Mouse (Mus musculus): ENCODE results near the gene Kcnab2.

Gene Kcnab2

DNA sequence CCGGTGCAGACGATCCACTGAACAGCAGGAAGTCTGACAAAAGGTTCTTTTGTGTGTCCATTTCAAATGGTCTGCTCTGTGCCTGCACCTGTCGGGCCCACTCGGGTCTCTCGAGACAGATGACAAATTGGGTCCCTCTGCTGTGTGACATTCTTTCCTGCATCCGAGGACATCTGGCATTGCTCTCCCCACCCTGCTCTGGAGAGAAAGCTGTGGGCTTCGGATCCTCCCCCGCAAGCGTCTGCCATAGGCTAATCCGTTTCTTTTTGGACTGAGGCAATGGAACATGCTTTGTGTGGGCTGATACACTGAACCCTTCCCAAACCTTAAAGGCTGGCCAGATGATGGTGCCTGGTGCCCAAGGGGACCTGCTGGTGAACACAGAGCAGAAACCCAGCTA, 24.6 kb downstream of the Kcnab2 start:
- DNase-seq (ENCODE audit: low spot score), result no peak

DNA sequence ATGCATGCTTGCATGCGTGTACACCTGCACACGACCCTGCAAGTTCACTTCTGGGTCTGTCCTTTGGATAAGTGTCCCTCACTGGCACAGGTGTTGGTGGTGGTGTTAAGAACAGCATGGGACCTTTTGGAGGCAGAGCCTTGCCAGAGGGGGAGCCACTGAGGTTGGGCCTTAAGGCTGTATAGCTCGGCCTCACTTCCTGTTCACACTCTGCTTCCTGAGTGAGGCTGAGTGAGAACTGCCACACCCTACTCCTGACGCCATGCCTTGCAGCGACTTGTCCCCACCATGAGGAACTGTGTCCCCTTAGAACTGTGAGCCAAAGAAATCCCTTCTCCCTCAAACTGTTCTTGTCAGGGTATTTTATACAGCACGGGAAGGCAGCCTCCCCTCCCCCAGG, 26.3 kb downstream of the Kcnab2 start:
- no peak for DNase-seq (ENCODE audit: low spot score)

DNA sequence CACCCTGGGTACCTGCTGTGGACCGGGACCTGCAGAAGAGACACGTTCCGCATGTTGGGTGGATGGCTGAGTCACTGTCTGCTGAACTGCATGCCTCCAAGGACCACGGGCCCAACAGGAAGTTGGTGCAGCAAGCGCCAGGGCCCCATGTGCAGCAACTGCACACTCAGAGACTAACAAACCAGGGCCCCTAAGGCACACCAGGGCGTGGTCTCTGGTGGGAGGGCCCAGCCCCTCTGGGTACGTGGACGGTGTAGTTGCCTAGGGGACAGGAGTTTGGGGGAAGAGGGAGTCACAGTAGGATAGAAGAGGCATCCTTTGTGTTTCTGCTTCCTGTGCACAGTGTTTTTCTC, 29.0 kb downstream of the Kcnab2 start:
- DNase-seq (ENCODE audit: low spot score), result no peak

DNA sequence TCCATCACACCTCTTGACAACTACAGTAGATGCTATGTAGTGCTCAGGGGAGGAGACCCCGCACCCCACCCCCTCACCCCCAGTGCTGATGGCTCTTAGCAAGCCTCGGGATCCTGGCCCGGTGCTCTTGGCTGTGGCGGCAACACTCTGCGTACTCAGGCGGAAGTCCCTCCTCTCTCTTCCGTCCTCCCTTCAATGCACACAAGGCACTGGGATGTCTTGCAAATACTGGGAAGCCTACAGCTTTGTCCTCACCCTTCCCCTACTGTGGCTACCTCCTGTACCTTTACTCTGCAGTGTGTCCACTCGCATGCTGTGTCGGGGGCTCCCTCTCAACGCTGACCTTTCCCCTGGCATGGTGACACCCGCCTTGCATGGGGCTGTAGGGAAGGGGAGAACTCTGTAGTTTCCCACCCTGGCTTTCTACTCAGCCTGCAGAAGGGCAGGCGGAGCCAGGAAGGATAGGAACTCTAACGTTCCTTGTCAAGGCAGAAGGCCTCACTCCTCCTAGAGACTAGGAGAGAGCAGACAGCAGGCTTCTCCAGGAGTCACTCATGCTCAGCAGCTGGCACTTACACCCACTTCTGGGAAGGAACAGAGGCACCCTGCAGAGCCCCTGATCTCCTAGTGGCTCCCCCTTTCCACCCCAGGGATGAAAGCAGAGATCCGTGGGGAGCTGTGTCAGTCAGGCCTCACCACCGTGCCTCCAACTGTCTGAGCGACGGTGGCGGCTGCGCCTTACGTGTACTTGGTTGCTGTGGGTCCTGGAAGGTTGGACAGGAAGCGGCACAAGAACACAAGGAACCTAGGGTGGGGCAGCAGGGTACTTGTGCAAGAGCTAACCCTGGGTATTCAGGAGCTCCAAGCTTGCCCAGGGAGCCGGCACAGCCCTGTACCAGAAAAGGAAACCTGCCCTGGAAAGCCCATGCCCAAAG, 29.7 kb downstream of the Kcnab2 start:
- no peak for DNase-seq (ENCODE audit: low spot score)

DNA sequence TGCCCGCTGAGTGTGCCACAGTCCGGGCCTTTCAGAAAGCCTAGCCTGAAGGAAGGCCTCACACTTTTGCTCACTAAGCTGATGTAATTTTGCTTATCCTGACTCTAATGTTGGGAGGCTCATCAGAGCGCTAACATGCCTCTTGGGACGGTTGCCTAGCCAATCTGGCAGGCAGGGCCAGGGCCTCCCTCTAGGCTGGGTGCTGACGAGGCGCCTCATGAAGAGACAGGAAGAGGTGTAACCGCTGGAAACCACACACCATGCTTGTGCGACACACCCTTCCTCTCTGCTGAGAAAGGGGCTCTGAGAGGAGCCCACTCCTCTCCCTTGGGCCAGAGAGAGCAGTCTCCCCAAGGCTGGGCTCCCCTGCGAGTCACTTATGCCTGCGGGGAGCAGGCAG, 31.5 kb downstream of the Kcnab2 start:
- DNase-seq (ENCODE audit: low spot score), result no peak

DNA sequence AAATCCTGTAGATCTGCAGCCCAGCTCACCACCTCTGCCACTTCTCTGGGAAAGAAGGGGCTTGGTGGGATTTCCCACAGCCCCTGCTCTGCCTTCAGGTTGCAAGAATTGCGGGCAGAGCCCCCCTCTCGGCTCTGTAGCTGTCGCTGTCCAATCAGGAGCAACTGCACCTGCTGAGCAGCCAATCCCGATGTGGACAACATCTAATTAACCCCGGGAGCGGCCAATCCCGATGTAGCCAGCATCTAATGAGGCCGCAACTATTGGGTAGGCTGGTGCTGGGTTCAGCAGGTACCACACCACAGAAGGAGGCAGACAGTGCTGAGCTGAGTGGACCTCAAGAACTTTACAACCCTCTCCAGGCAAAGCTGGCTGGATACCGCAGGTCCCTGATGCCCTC, 36.1 kb downstream of the Kcnab2 start:
- DNase-seq (ENCODE audit: low spot score), result no peak

DNA sequence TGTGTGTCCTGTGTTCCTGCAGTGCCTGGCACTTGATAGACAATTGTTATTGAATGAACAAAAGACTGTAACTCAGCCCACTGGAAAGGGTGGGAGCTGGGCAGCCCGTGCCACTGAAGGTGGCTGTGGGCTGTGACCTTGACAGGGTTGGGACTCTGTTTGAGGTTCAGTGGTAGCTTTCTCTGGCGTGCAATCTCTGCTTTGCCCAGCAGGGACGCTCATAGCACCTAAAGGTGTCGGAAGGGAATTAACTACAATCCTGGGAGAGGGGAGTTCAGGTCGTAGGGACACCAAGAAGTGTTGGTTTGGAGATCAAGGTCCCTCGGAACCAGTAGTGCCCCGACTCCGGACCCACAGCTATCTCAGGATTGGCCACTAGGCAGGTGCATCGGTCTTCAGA, 36.8 kb downstream of the Kcnab2 start:
- DNase-seq (ENCODE audit: low spot score), result no peak

DNA sequence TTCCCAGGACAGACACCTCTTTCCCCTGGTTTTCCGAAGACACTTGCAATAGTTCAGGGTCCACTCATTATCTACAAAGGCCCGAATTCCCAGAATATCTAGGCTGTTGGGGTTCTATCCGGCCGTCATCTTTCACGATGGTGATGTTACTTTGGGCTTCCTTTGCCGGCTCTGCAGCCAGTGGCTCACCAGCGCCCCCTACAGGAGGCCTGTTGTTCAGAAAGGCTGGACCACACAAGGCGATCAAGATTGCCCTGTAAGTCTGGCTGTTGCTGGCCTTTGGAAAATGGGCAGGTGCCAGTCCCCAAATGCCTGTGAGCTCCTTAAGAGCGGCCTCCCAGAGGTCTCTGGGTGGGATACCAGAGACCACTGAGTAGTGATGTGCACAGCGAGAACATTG, 42.4 kb downstream of the Kcnab2 start:
- DNase-seq (ENCODE audit: low spot score), result peak; percentile 11

DNA sequence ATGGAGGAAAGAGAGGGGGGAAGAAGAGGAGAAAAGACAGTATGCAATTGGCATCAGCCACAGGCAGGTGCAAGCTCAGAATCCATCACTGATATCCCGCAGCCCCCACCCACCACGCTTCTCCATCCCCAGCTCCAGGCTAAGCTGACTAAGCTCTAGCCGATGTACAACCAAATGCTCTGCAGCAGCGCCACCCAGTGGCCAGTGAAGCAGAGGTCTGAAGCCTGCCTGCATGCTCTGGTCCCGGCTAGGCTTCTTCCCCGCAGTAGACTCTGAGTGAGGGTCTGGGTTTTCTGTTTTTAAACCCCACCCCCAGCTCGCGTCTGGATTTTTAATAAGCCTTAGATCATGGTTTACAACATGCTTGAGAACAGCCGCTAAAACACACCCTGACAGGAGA, 42.8 kb downstream of the Kcnab2 start:
- DNase-seq (ENCODE audit: low spot score), result peak; percentile 40

DNA sequence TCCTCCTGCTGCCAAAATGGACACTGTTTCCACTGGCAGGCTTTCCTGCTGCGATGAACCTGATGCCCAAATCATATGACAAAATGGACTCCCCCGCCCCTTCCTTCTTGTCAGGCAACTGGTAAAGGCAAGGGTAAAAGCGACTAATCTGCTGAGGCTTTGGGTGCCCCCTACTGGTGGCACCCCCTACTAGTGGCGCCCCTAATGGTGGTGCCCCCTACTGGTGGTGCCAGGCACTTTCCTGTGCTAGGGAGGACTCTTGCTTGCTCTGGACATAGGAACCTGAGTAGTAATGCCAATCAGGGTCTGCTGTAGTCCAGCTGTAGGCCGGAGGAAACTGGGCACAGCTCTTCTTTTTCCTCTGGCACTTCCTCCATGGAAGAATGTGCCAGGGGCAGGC, 45.4 kb downstream of the Kcnab2 start:
- DNase-seq (ENCODE audit: low spot score), result no peak

DNA sequence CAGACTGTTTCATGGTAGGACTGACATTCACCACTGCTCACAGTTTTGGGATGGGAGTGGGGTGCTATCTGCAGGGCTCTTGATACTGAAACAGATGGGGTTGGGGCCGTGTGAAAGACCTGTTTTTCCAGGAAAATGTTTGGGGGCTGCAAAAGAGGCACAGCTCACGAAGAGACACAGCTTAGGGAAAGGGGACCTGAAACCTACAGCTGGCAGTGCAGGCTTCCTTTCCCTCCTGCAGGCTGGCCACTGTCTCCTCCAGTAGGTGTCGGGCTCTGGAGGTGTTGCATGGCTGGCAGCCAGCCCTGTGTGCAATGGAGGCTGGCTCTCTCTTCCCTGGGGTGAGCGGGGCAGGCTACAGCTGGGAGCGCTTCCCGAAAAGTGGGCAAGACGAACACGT, 49.4 kb downstream of the Kcnab2 start:
- DNase-seq (ENCODE audit: low spot score), result no peak

DNA sequence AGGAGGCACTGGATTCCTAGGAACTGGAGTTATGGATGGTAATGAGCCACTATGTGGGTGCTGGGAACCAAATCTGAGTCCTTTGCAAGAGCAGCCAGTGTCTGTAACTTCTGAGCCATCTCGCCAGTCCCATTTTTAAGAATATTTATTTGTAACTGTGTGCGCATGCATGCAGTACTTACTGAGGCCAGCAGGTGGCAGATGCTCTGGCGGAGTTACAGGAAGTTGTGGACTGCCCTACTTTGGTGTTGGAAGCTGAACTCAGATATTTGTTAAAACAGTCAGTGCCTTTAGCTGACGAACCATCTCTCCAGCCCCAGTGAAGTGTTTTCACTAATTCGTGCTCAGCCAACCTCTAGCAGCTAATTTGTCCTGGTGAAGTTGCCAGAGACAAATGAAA, 52.7 kb downstream of the Kcnab2 start:
- DNase-seq (ENCODE audit: low spot score), result no peak

DNA sequence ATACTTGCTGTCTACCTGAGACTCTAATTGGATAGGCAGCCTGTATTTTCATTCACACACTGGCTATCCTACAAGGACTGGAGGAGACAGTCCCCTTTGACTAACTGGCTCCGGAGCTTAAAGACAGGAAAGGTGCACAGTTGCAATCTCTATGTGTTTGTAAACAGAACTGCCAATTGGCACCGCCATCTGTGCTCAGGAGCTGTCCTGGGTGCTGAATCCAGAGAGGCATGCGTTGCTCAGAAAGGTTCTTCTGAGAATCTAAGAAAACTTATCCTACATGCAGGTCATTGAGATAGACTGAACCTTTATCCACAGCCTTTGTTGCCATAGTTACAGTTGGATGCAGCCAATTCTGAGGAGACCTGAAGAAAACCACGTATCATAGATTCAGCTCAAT, 53.3 kb downstream of the Kcnab2 start:
- no peak for DNase-seq (ENCODE audit: low spot score)

DNA sequence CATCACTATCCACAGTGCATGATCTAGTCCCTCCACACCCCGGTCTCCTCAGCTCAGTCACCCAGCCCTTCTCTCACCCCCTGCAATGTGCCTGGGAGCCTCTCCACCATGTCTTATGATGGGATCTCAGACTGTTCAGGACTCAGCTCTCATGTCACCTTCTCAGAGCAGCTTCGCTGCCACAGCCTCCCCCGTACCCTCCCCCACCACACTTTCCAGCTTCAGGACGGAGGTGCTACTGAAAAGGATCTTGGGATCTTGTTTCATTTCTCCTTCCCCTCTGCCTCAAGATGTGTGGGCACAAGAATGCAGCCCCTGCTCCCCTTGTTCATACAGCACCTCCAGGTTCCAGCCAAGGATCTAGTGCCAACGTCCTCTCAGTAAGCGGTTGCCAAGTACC, 54.1 kb downstream of the Kcnab2 start:
- DNase-seq (ENCODE audit: low spot score), result no peak

DNA sequence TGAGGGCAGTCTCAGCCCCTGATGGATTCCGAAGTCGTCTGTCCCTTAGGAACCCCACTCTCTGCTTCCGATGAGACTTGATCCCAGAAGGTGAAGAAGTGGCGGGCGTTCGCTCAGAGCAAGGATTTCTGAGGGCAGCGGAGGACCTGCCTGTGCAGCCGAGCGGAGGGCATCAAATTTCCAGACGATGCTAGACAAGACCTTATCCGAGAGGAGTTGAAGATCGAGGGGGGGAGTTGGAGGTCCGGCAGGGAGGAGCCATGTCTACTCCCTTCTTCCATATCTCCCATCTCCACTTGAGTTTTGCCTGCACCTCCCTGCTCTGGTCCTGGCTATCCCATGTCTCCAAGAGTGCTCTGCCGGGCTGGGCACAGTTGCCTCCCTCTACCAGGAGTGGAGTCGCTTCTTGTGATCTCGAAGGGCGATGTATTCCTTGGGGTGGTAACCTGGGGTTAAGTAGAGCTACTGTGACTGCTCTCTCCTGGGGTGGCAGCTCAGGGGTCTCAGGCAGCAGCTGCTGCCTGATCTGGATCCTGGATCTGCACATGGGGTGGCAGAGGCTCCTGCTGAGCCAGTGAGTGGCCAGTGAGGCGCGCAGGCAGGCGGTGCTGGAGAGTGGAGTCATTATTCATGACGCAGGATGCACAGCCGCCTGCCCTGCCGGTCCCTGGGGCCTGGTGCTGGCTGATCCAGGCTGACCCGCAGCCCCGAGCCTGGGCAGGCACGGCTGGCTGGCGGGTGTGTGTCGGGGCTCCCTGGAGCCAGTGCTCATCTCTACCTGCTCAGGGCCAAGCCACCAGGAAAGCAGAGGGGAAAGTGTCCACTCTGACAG, 59.2 kb downstream of the Kcnab2 start:
- no peak for DNase-seq (ENCODE audit: low spot score)

DNA sequence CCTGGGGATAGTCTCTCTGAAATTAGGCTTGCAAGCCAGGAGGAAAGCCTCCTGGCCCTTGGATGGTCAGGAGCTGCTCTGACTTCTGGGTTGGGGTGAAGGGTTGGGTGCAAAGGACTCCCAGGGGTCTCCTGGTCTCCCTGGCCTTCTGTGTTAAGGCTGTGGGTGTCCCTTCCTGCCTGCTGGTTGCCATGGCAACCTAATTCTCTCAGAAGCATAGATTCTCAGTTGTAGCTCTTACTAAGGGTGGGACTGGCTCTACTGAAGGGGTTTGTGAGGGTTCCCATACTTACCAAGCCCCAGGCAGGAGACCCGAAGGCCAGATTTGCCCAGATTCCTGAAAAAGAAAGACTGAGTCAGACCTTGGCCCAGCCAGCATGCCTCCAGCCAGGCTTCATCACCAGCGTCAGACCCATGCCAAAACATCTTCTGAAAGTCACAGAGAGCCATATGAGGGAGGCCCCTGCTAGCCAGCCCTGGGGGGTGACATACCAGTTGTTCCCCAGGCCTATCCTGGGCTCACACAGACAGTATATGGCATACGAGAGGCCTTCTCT, 65.1 kb downstream of the Kcnab2 start:
- DNase-seq (ENCODE audit: low spot score), result no peak

DNA sequence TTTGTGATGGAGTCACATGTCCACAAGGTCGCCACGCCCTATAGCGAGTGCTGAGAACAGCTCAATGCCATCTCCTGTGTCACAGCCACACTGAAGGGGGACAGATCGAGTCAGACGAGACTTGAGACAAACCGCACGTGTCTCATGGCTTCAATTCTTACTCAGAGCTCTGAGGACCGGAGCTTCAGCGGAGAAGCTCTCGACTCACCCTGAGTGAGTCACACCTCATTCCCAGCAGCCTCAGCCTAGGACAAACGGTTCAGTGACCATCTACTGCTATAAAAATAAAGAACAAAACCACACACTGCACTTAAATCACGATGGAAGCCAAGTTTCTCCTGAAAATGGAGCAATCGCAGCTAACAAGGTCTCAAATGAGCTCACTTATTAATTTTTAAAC, 66.7 kb downstream of the Kcnab2 start:
- no peak for DNase-seq (ENCODE audit: low spot score)

DNA sequence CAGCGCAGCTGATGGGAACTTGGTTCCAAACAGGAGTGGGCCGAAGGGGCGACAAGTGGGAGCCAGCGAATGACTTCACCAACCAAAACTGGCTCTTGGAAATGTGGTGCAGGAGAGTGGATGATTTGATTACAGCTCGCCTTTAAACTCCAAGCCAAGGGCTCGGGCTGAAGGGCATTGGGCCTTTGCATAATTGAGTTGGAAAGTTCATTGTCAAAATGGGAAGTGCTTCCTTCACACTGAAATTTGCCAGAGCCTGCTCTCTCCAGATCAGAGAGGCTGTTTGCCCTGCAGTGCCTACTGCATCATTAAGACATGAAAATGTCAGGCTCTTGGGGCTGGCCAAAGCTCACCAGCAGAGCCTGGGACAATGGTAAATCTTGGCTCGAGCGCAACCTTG, 71.1 kb downstream of the Kcnab2 start:
- no peak for DNase-seq (ENCODE audit: low spot score)

DNA sequence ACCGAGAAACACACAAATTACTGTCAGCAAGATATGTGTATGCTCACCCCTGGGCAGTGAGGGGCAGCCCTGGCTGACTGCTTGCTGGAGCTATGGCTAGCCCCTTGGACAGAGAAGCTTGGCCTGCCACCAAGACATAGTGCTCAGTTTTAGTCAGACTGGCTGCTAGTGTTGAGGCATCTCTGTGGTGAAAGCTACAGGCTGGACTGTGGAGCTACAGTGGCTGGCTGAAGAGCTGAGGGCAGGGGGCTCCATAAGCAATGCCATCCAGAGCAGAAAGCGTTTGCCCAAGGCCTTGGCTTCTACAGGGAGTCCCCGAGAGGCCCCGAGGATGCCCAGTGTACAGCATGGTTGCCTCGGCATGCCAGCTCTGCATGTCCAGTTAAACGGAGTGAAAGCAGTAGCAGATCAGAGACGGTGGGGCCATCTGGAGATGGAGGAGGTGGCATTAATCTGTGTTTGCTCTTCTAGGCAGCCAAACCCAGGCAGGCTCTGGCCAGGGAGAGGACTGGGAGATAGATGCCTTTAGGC, 71.9 kb downstream of the Kcnab2 start:
- DNase-seq (ENCODE audit: low spot score), result no peak

DNA sequence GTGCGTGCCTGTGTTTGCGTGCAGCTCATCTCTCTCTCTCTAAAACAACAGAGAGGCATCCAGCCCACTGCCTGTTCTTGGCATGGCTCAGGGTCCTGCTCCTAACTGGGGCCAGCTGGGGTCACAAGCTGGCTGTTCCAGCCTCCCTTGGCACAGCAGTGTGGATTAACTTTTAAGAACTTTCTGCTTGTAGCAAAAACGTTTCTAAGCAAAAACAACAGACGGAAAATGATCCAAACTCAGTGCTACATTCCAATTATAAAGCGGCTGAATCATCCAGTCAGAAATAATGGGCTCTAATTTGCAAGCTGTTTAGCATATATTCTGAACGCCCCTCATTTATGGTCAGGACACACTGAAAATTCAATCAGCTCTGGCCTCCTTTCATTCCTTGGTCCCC, 72.5 kb downstream of the Kcnab2 start:
- no peak for DNase-seq (ENCODE audit: low spot score)

DNA sequence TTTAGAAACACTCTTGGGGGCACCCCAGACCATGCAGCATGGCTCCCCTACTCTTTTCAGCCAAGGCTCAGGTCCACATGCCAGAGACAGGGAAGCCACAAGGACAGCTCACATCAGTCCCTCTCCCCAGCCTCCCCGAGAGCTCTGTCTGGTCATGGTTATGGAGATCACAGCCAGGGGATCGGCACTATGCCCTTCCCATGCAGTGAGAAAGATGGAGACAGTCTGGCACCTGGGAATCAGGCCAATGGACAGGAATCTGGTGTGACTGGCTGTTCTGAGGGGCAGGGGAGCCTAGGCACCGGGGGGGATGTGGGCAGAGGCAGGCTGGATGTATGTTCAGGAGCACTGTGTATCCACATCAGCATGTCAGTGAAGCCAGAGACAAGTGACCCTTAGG, 78.7 kb downstream of the Kcnab2 start:
- DNase-seq (ENCODE audit: low spot score), result no peak

DNA sequence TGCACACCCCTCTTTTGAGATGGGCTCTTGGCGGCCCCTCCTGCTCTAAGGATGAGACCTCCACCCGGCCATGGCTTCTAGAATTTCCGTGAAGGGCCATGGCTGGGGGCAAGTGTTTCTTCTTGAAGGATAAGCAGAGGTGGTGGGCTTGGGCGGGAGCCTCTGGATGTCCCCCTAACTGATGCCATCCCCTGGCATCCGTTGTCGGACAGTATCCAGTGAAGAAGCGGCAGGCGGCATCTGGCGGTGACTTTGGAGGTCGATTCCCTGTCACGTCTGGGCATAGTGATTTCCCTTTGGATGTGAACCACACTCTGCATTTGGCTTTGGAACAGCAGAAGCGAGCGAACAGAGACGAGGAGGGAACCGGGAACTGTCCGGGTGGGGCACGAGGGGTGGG, 85.0 kb downstream of the Kcnab2 start:
- DNase-seq (ENCODE audit: low spot score), result no peak

DNA sequence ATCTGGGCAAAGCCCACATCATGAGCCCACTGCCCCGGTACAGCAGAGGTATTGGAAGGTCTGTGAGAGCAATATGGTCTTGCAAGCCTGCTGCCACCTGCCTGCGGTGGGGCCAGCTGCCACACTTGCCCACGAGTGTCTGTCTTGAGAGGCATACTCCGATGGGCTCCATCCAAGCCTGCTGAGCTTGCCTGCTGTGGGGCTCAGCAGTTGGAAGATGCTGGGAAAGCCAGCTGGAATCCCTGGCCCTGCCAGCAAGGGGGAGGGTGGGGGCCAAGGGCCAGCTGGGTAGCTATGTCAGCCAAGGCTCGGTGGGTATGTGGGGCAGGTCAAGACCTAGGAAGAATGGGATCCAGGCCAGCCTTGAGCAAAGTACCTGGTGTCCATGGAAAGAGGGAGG, 85.5 kb downstream of the Kcnab2 start:
- no peak for DNase-seq (ENCODE audit: low spot score)
